Mouse (Mus musculus): Measurements from ENCODE around the gene Anapc11.
A peak's percentile ranks its signal among the peaks of the same experiment; 100 is the strongest.
"Not testable (repeated sequence)": the region's sequence is repeated elsewhere in the genome, so short reads cannot be mapped to it uniquely, and the experiment has no call there.

Gene Anapc11

GRCm38 (mm10) chr11:120598283-120598989 is at the start of gene Anapc11, which contains the start of gene Alyref:
Gene Anapc11, plus strand, starts transcription at chr11:120598421.
Gene Alyref, minus strand, starts transcription at chr11:120598365.
- DNase-seq (ENCODE audit: low spot score): peak; percentile 93

- DNase-seq (ENCODE audit: low spot score): peak; percentile 16
These were observed 49.4 kb upstream of the Anapc11 start for GRCm38 (mm10) chr11:120548786-120549167.

GRCm38 (mm10) chr11:120549168-120549945 is 48.9 kb upstream of the Anapc11 start, which contains the start of gene Mcrip1:
Gene Mcrip1, minus strand, starts transcription at chr11:120549727.
- DNase-seq (ENCODE audit: low spot score): peak; percentile 87

- no peak for DNase-seq (ENCODE audit: low spot score)
These were observed 48.0 kb upstream of the Anapc11 start for GRCm38 (mm10) chr11:120549986-120550809.

- DNase-seq (ENCODE audit: low spot score): no peak
These were observed 47.3 kb upstream of the Anapc11 start, which contains the start of gene Ppp1r27 for GRCm38 (mm10) chr11:120550810-120551440. Gene Ppp1r27, minus strand, starts transcription at chr11:120551132.

GRCm38 (mm10) chr11:120552736-120553135 is 45.5 kb upstream of the Anapc11 start:
- DNase-seq (ENCODE audit: low spot score): no peak

- DNase-seq (ENCODE audit: low spot score): no peak
These were observed 43.4 kb upstream of the Anapc11 start for GRCm38 (mm10) chr11:120554834-120555233.

- no peak for DNase-seq (ENCODE audit: low spot score)
These were observed 43.0 kb upstream of the Anapc11 start for GRCm38 (mm10) chr11:120555260-120555659.

GRCm38 (mm10) chr11:120558843-120559242 is 39.4 kb upstream of the Anapc11 start:
- not testable (repeated sequence) for DNase-seq (ENCODE audit: low spot score)

GRCm38 (mm10) chr11:120560952-120561728 is 37.1 kb upstream of the Anapc11 start:
- no peak for DNase-seq (ENCODE audit: low spot score)

GRCm38 (mm10) chr11:120562949-120563348 is 35.3 kb upstream of the Anapc11 start:
- no peak for DNase-seq (ENCODE audit: low spot score)

- no peak for DNase-seq (ENCODE audit: low spot score)
These were observed 33.1 kb upstream of the Anapc11 start for GRCm38 (mm10) chr11:120565114-120565513.

- no peak for DNase-seq (ENCODE audit: low spot score)
These were observed 29.9 kb upstream of the Anapc11 start for GRCm38 (mm10) chr11:120568324-120568723.

GRCm38 (mm10) chr11:120571122-120571521 is 27.1 kb upstream of the Anapc11 start:
- no peak for DNase-seq (ENCODE audit: low spot score)

- DNase-seq (ENCODE audit: low spot score): no peak
These were observed 26.3 kb upstream of the Anapc11 start for GRCm38 (mm10) chr11:120571754-120572416.

GRCm38 (mm10) chr11:120572417-120572751 is 25.8 kb upstream of the Anapc11 start:
- DNase-seq (ENCODE audit: low spot score): no peak

GRCm38 (mm10) chr11:120572752-120573584 is 25.3 kb upstream of the Anapc11 start, which contains the start of gene P4hb:
Gene P4hb, minus strand, starts transcription at chr11:120573253.
- DNase-seq (ENCODE audit: low spot score): peak; percentile 98

- DNase-seq (ENCODE audit: low spot score): no peak
These were observed 24.5 kb upstream of the Anapc11 start for GRCm38 (mm10) chr11:120573585-120574277.

- no peak for DNase-seq (ENCODE audit: low spot score)
These were observed 24.0 kb upstream of the Anapc11 start for GRCm38 (mm10) chr11:120574278-120574600.

All from c-Kit-positive CD71-positive TER-119-positive erythroid progenitor cells, embryonic 14.5 days (primary cell).